Mouse (Mus musculus): ENCODE measurements around the gene Palm3. TPM values are rescaled to one million over a fixed set of nuclear protein-coding genes. Genes with fewer than 3 reads are reported as not detected.
"Not testable (repeated sequence)": the region's sequence is repeated elsewhere in the genome, so short reads cannot be mapped to it uniquely, and the experiment has no call there.

Palm3 gene
- total RNA-seq (2021), result 1 to 10 TPM; 1.7 to 2.7 TPM

- no peak for DNase-seq (ENCODE audit: low spot score in 2 of 2)
- intact Hi-C loops (cut with DNase I), result no loop called here
Measured at GRCm38 (mm10) chr8:84021096-84021495, at the start of gene Palm3. Gene Palm3 (plus strand): TSS chr8:84021471.

- intact Hi-C loops (cut with DNase I), result loop anchor here (1.0 to 2.0 kb wide), 2 partner anchors 16 to 21 kb away; partner anchors contain the start of genes Asf1b and Gm10644
- no peak for DNase-seq (ENCODE audit: low spot score in 2 of 2)
Measured at GRCm38 (mm10) chr8:83971661-83972060, 49.6 kb upstream of the Palm3 start.

GRCm38 (mm10) chr8:83972150-83973120, 48.8 kb upstream of the Palm3 start, which contains the start of gene Prkaca:
Gene Prkaca (plus strand): TSS chr8:83972993.
- intact Hi-C loops (cut with DNase I), result loop anchor here (1.0 to 2.0 kb wide), 2 partner anchors 17 to 20 kb away; partner anchors contain the start of genes Asf1b and Gm10644
- peak; percentile 99 to 100 for DNase-seq (ENCODE audit: low spot score in 2 of 2)

GRCm38 (mm10) chr8:83973161-83974031, 47.9 kb upstream of the Palm3 start:
- DNase-seq (ENCODE audit: low spot score in 2 of 2), result no peak

GRCm38 (mm10) chr8:83974521-83974920, 46.8 kb upstream of the Palm3 start:
- intact Hi-C loops (cut with DNase I), result no loop called here
- no peak for DNase-seq (ENCODE audit: low spot score in 2 of 2)

More at GRCm38 (mm10) chr8:83973161-83974031, 47.9 kb upstream of the Palm3 start:
- intact Hi-C loops (cut with DNase I), result loop anchor here (2.0 kb wide), 1 partner anchor 19 kb away; no protein-coding TSS in a partner anchor

GRCm38 (mm10) chr8:83976101-83976630, 45.1 kb upstream of the Palm3 start:
- intact Hi-C loops (cut with DNase I), result no loop called here
- no peak for DNase-seq (ENCODE audit: low spot score in 2 of 2)

- no peak for DNase-seq (ENCODE audit: low spot score in 2 of 2)
- intact Hi-C loops (cut with DNase I), result no loop called here
Measured at GRCm38 (mm10) chr8:83976779-83977350, 44.4 kb upstream of the Palm3 start.

GRCm38 (mm10) chr8:83977646-83978045, 43.6 kb upstream of the Palm3 start:
- intact Hi-C loops (cut with DNase I), result no loop called here
- no peak for DNase-seq (ENCODE audit: low spot score in 2 of 2)

GRCm38 (mm10) chr8:83978200-83978599, 43.1 kb upstream of the Palm3 start:
- intact Hi-C loops (cut with DNase I), result no loop called here
- DNase-seq (ENCODE audit: low spot score in 2 of 2), result no peak

- no peak for DNase-seq (ENCODE audit: low spot score in 2 of 2)
- intact Hi-C loops (cut with DNase I), result no loop called here
Measured at GRCm38 (mm10) chr8:83980250-83980649, 41.0 kb upstream of the Palm3 start.

GRCm38 (mm10) chr8:83980845-83981244, 40.4 kb upstream of the Palm3 start:
- intact Hi-C loops (cut with DNase I), result no loop called here
- DNase-seq (ENCODE audit: low spot score in 2 of 2), result no peak

- intact Hi-C loops (cut with DNase I), result no loop called here
- no peak for DNase-seq (ENCODE audit: low spot score in 2 of 2)
Measured at GRCm38 (mm10) chr8:83981533-83981932, 39.7 kb upstream of the Palm3 start.

- intact Hi-C loops (cut with DNase I), result no loop called here
- no peak for DNase-seq (ENCODE audit: low spot score in 2 of 2)
Measured at GRCm38 (mm10) chr8:83982449-83982848, 38.8 kb upstream of the Palm3 start.

- DNase-seq (ENCODE audit: low spot score in 2 of 2); intact Hi-C loops (cut with DNase I): not testable (repeated sequence)
Measured at GRCm38 (mm10) chr8:83983222-83983621, 38.0 kb upstream of the Palm3 start.

- intact Hi-C loops (cut with DNase I), result no loop called here
- DNase-seq (ENCODE audit: low spot score in 2 of 2), result no peak
Measured at GRCm38 (mm10) chr8:83989243-83989642, 32.0 kb upstream of the Palm3 start.

- no peak for DNase-seq (ENCODE audit: low spot score in 2 of 2)
- intact Hi-C loops (cut with DNase I), result no loop called here
Measured at GRCm38 (mm10) chr8:83990170-83990569, 31.1 kb upstream of the Palm3 start.

- DNase-seq (ENCODE audit: low spot score in 2 of 2), result no peak
- intact Hi-C loops (cut with DNase I), result loop anchor here (2.0 kb wide), 1 partner anchor 20 kb away; the partner anchor contains the start of gene Prkaca
Measured at GRCm38 (mm10) chr8:83992488-83992887, 28.8 kb upstream of the Palm3 start.

GRCm38 (mm10) chr8:83994030-83994429, 27.2 kb upstream of the Palm3 start:
- no peak for DNase-seq (ENCODE audit: low spot score in 2 of 2)
- intact Hi-C loops (cut with DNase I), result no loop called here

- DNase-seq (ENCODE audit: low spot score in 2 of 2), result no peak
- intact Hi-C loops (cut with DNase I), result loop anchor here (5.0 kb wide), 1 partner anchor 94 kb away; the partner anchor contains the start of gene Adgrl1
Measured at GRCm38 (mm10) chr8:83995973-83996372, 25.3 kb upstream of the Palm3 start.

Measured in left cerebral cortex, postnatal 36 days (tissue).